Mouse (Mus musculus) heart, postnatal 0 days (tissue): ENCODE results near the gene Col25a1.

Experiments
- CTCF ChIP-seq: IDR thresholded peaks from 2 replicates; pipeline ENCODE4 v1.5.1; 2016; ENCODE audit warnings: antibody characterized with exemption, control low read depth, low read depth
- EP300 ChIP-seq: IDR thresholded peaks from 2 replicates; pipeline ENCODE4 v1.6.1; 2016; ENCODE audit warnings: antibody characterized with exemption, low read depth

- TF ChIP-seq CTCF = no peak
- no peak for TF ChIP-seq EP300
Observed at GRCm38 (mm10) chr3:130473970-130474369, 342.7 kb downstream of the Col25a1 start.
